Mouse (Mus musculus) liver, postnatal 0 days (tissue): ENCODE data around the gene Stx8.

Experiments used
- CTCF ChIP-seq: sonication (generic); IDR thresholded peaks from 2 replicates; pipeline ENCODE4 v1.5.1; 2016; ENCODE audit warnings: antibody characterized with exemption, low read depth
- EP300 ChIP-seq: IDR thresholded peaks from 2 replicates; pipeline ENCODE4 v1.6.1; 2016; ENCODE audit warnings: antibody characterized with exemption, low read depth, mild to moderate bottlenecking

GRCm38 (mm10) chr11:68121660-68122059 lies 155.7 kb downstream of the Stx8 start:
- TF ChIP-seq CTCF (no peak), EP300 (no peak)
